Mouse (Mus musculus): Measurements from ENCODE around the gene Mars.

Gene Mars

DNA sequence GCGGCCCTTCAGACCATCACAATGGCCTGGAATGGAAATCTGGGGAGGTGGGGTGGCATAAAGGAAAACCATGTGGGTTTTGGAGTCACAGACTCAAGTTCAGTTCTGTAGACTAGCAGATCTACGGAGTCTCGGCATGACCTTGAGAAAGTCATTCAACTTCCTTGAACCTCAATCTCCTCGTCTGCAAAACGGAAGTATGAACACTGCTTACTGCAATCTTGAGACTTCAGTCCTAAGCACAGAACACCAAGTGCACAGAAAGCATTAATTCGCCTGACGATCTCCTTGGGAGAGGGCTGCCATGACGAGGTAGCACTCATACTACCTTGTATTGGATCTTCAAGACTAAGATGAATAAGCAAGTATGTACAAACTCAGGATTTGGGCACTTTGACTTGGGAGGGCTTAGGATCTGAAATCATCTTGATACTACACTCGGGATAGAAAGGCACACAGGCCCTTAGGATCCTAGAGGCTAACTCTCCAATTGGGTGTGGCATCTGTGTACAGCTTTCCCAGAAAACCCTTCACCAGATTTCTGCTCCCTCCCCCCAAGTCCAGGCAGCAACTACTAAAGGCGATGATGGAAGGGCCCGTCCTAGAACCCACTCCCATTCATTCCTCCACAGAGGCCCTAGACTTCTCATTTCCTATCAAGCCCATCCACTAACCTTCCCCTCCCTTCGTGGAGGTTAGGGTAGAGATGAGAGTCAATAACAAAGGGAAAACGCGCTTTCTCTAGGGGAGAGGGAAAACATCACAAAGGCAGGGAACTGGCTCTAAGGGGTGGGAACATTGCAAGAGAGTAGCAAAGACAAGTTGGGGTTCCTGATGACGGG lies 49.7 kb downstream of the Mars start:
- no peak for DNase-seq (ENCODE audit: low spot score)

DNA sequence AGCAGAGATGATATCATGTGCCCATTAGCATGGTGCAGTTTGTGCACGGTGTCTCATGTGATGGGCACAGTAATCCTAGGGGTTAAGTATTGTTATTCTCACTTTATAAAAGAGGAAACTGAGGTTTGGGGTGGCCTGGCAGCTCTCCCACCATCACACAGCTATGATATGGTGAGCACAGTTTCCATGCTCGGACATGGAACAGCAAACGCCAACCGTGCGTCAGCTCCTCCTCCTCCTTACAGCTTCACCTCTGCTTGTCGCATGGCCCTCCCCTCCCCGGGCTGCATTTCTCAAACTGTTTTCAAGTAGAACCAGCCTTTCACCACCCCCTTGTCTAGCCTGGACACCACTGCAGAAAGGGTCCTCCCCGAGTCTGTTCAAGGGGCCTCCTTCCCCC lies 53.1 kb downstream of the Mars start:
- DNase-seq (ENCODE audit: low spot score) = no peak

DNA sequence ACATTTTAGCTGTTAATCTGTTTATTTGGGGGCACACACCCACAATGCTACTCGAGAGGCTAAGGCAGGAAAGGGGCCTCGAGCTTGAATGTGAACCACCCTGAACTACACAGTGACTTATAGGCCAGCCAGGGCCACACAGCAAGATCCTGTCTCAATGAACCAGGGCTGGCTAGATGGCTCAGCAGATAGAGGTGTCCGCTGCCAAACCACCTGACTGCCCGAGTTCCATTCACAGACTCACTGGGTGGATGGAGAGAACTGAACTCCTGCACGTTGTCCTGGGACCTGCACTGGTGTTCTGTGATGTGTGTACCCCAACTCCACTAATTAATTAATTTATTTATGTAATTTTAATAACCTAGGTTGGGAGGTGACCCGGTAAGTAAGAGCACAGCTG lies 53.8 kb downstream of the Mars start:
- no peak for DNase-seq (ENCODE audit: low spot score)

DNA sequence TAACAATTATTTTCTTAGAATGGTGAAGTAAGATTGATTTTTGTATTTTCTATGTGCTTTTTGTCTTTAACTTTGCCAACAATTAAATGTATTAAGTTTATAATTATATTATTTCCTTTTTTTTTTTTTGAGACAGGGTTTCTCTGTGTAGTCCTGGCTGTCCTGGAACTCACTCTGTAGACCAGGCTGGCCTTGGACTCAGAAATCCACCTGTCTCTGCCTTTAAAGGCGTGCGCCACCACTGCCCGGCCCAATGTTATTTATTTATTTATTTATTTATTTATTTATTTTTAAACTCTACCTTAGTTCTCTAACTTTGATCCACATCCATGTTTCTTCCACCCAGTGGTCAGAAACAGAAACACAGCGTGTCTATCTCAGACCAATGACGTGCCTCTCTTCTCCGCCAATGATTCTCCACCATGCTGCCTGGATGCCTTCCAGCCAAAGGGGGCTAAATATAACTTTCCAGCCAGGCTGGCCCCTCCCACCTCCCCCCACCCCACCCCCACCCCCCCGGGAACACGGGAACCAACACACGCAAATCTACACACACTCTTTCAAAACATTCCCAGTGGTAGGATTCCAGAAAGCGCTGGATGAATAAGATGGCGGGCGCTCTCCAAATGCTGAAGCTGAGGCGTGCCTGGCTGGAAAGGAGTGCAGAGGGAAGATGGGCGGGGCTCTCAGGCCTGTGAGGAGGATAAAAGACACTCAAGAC lies 55.8 kb downstream of the Mars start:
- no peak for DNase-seq (ENCODE audit: low spot score)

DNA sequence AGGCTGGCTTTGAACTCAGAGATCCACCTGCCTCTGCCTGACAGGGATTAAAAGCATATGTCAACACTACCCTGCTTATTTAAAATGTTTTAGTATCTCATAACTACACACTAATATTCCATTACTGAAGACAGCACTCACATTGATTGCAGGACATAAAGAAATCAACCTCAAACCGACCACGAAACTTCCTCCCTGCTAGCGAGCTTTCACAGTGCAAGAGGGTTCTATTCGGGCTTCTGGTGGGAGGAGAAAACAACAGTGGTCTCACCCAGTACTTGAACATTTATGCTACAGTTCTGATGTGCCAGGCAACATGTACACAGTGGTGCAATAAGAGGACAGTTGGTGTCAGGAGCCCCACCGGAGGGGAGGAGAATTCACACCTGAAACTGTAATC lies 60.8 kb downstream of the Mars start:
- DNase-seq (ENCODE audit: low spot score) = no peak

Data from T-cell, adult 2 months (primary cell).